Mouse (Mus musculus) myocyte (in vitro differentiated cells): ENCODE results near the gene Ctnnal1. TPM values are rescaled to one million over a fixed set of nuclear protein-coding genes. Genes with fewer than 3 reads are reported as not detected.
A peak's percentile ranks its signal among the peaks of the same experiment; 100 is the strongest.

Source experiments
- H3K27me3 ChIP-seq: one replicate; pipeline ENCODE4 v1.6.1; 2011; ENCODE audit not compliant: control insufficient read depth, insufficient read depth, insufficient read length
- H3K36me3 ChIP-seq: one replicate; pipeline ENCODE4 v1.6.1; 2011; ENCODE audit not compliant: control insufficient read depth, insufficient read depth
- H3K4me2 ChIP-seq: one replicate; pipeline ENCODE4 v1.6.1; 2011; ENCODE audit warnings: low read depth, control low read depth
- H3K4me3 ChIP-seq: one replicate; pipeline ENCODE4 v1.5.1; 2011; ENCODE audit warnings: mild to moderate bottlenecking, control low read depth, moderate library complexity
- H3K79me2 ChIP-seq: one replicate; pipeline ENCODE4 v1.6.1; 2011; ENCODE audit not compliant: control insufficient read depth, insufficient read depth
- H3ac ChIP-seq: one replicate; pipeline ENCODE4 v1.6.1; 2011; ENCODE audit not compliant: control insufficient read depth, insufficient read length
- CEBPB ChIP-seq: IDR thresholded peaks from 2 replicates; pipeline ENCODE4 v1.6.1; 2011; ENCODE audit warnings: mild to moderate bottlenecking, moderate library complexity; ENCODE audit not compliant: poor library complexity, insufficient read depth, severe bottlenecking
- E2F4 ChIP-seq: IDR thresholded peaks from one replicate; pipeline ENCODE4 v1.6.1; 2011; ENCODE audit warnings: mild to moderate bottlenecking, control low read depth, moderate library complexity; ENCODE audit not compliant: insufficient read depth
- MAX ChIP-seq: IDR thresholded peaks from one replicate; pipeline ENCODE4 v1.6.1; 2011; ENCODE audit warnings: low read depth, mild to moderate bottlenecking, control low read depth
- MYOD1 ChIP-seq, 3 experiments: IDR thresholded peaks; one replicate each; pipeline ENCODE4 v1.6.1; 2011; ENCODE audit warnings: control low read depth in 2 of 3, low read depth in 2 of 3, mild to moderate bottlenecking in 2 of 3, moderate library complexity in 1 of 3; ENCODE audit not compliant: insufficient read length in 2 of 3, control insufficient read depth in 1 of 3
- MYOG ChIP-seq, 3 experiments: IDR thresholded peaks; one replicate each; pipeline ENCODE4 v1.6.1; 2011; ENCODE audit warnings: control low read depth in 2 of 3, low read depth in 2 of 3, mild to moderate bottlenecking in 2 of 3; ENCODE audit not compliant: insufficient read length in 2 of 3, control insufficient read depth in 1 of 3, insufficient read depth in 1 of 3
- POLR2A ChIP-seq: IDR thresholded peaks from one replicate; pipeline ENCODE4 v1.6.1; 2011; ENCODE audit warnings: low read depth, mild to moderate bottlenecking, control low read depth, moderate library complexity; ENCODE audit not compliant: insufficient read length
- POLR2AphosphoS2 ChIP-seq: IDR thresholded peaks from one replicate; pipeline ENCODE4 v1.6.1; 2011; ENCODE audit warnings: low read depth, control low read depth; ENCODE audit not compliant: insufficient read length
- REST ChIP-seq: IDR thresholded peaks from one replicate; pipeline ENCODE4 v1.6.1; 2011; ENCODE audit warnings: mild to moderate bottlenecking, control low read depth, moderate library complexity; ENCODE audit not compliant: insufficient read depth, insufficient read length
- SRF ChIP-seq: IDR thresholded peaks from one replicate; pipeline ENCODE4 v1.6.1; 2011; ENCODE audit warnings: low read depth; ENCODE audit not compliant: control insufficient read depth, insufficient read length
- TCF12 ChIP-seq: IDR thresholded peaks from one replicate; pipeline ENCODE4 v1.6.1; 2011; ENCODE audit warnings: mild to moderate bottlenecking, control low read depth; ENCODE audit not compliant: poor library complexity, insufficient read depth, severe bottlenecking
- TCF3 ChIP-seq: IDR thresholded peaks from one replicate; pipeline ENCODE4 v1.6.1; 2011; ENCODE audit warnings: low read depth, control low read depth; ENCODE audit not compliant: insufficient read length
- USF1 ChIP-seq: IDR thresholded peaks from one replicate; pipeline ENCODE4 v1.6.1; 2011; ENCODE audit warnings: low read depth, mild to moderate bottlenecking, control low read depth, moderate library complexity
- polyA plus RNA-seq: library from polyadenylated mRNA; unstranded; fragments of >200 nt; fragmentation: generic; extraction: Trizol; gene quantifications from one replicate; pipeline ENCODE4 v1.2.1, GENCODE M21; 2012; ENCODE audit warnings: missing spikeins

Gene Ctnnal1
- polyA plus RNA-seq, 1 experiment = 4.3 TPM

- H3ac ChIP-seq = no peak overlapping the region
- no peaks in the 10 kb centered on the region for H3K79me2 ChIP-seq
- H3K4me2 ChIP-seq = no peak overlapping the region
- H3K4me3 ChIP-seq = no peak overlapping the region
- H3K36me3 ChIP-seq = no peaks in the 10 kb centered on the region
- TF ChIP-seq SRF (no peak), POLR2A (no peak), MAX (no peak), CEBPB (no peak), POLR2AphosphoS2 (no peak), USF1 (no peak), E2F4 (no peak), TCF3 (no peak), REST (no peak), TCF12 (no peak), MYOG (IDR thresholded peaks at IDR 0.05; ENCODE audit: control insufficient read depth in 1 of 3, insufficient read depth in 1 of 3, insufficient read length in 2 of 3, low read depth in 2 of 3) (no peak), MYOD1 (IDR thresholded peaks at IDR 0.05; ENCODE audit: control insufficient read depth in 1 of 3, insufficient read length in 2 of 3, low read depth in 2 of 3) (no peak)
- H3K27me3 ChIP-seq = no peaks in the 10 kb centered on the region
These were observed 6.3 kb downstream of the Ctnnal1 start for GRCm38 (mm10) chr4:56858733-56859132.

- H3K79me2 ChIP-seq = no peaks in the 10 kb centered on the region
- H3K27me3 ChIP-seq = no peaks in the 10 kb centered on the region
- H3K4me2 ChIP-seq = peak overlapping the region; percentile 13
- no peak overlapping the region for H3K4me3 ChIP-seq
- H3K36me3 ChIP-seq = no peaks in the 10 kb centered on the region
- H3ac ChIP-seq = no peak overlapping the region
- no peak for TF ChIP-seq POLR2AphosphoS2
- TF ChIP-seq TCF3 = no peak
- TF ChIP-seq USF1 = no peak
- TF ChIP-seq TCF12 = no peak
- no peak for TF ChIP-seq REST
- no peak for TF ChIP-seq CEBPB
- TF ChIP-seq MYOG (IDR thresholded peaks at IDR 0.05; ENCODE audit: control insufficient read depth in 1 of 3, insufficient read depth in 1 of 3, insufficient read length in 2 of 3, low read depth in 2 of 3) = no peak
- TF ChIP-seq SRF = no peak
- no peak for TF ChIP-seq MYOD1 (IDR thresholded peaks at IDR 0.05; ENCODE audit: control insufficient read depth in 1 of 3, insufficient read length in 2 of 3, low read depth in 2 of 3)
- no peak for TF ChIP-seq POLR2A
- TF ChIP-seq E2F4 = no peak
- no peak for TF ChIP-seq MAX
These were observed 8.5 kb downstream of the Ctnnal1 start for GRCm38 (mm10) chr4:56856371-56856949.

GRCm38 (mm10) chr4:56855935-56856334, 9.1 kb downstream of the Ctnnal1 start:
- Histone ChIP-seq H3ac (no peak overlapping the region), H3K4me2 (peak overlapping the region; percentile 13), H3K4me3 (no peak overlapping the region), H3K79me2 (no peaks in the 10 kb centered on the region), H3K27me3 (no peaks in the 10 kb centered on the region), H3K36me3 (no peaks in the 10 kb centered on the region)
- TF ChIP-seq TCF12 (no peak), SRF (no peak), MYOG (IDR thresholded peaks at IDR 0.05; ENCODE audit: control insufficient read depth in 1 of 3, insufficient read depth in 1 of 3, insufficient read length in 2 of 3, low read depth in 2 of 3) (no peak), REST (no peak), CEBPB (no peak), MAX (no peak), POLR2AphosphoS2 (no peak), TCF3 (no peak), MYOD1 (IDR thresholded peaks at IDR 0.05; ENCODE audit: control insufficient read depth in 1 of 3, insufficient read length in 2 of 3, low read depth in 2 of 3) (no peak), USF1 (no peak)

GRCm38 (mm10) chr4:56850724-56851123, 14.3 kb downstream of the Ctnnal1 start:
- Histone ChIP-seq H3K36me3 (no peaks in the 10 kb centered on the region), H3ac (no peak overlapping the region), H3K27me3 (no peaks in the 10 kb centered on the region), H3K79me2 (no peaks in the 10 kb centered on the region), H3K4me3 (no peak overlapping the region), H3K4me2 (peak overlapping the region; percentile 25)
- TF ChIP-seq USF1 = no peak
- TF ChIP-seq MYOG (IDR thresholded peaks at IDR 0.05; ENCODE audit: control insufficient read depth in 1 of 3, insufficient read depth in 1 of 3, insufficient read length in 2 of 3, low read depth in 2 of 3) = peak in 1 of 3 experiments; percentile 70
- TF ChIP-seq E2F4 = no peak
- TF ChIP-seq TCF3 = no peak
- TF ChIP-seq MAX = no peak
- no peak for TF ChIP-seq POLR2AphosphoS2
- no peak for TF ChIP-seq CEBPB
- TF ChIP-seq REST = no peak
- TF ChIP-seq MYOD1 (IDR thresholded peaks at IDR 0.05; ENCODE audit: control insufficient read depth in 1 of 3, insufficient read length in 2 of 3, low read depth in 2 of 3) = peak in 2 of 3 experiments; percentile 33 to 35
- no peak for TF ChIP-seq SRF
- no peak for TF ChIP-seq POLR2A
